Mouse (Mus musculus): Measurements from ENCODE around the gene Soat2. TPM values are rescaled to one million over a fixed set of nuclear protein-coding genes. Genes with fewer than 3 reads are reported as not detected.
A peak's percentile ranks its signal among the peaks of the same experiment; 100 is the strongest.

Soat2 gene
- total RNA-seq (2017), result 1.3 and 2.4 TPM in 2 replicates

DNA sequence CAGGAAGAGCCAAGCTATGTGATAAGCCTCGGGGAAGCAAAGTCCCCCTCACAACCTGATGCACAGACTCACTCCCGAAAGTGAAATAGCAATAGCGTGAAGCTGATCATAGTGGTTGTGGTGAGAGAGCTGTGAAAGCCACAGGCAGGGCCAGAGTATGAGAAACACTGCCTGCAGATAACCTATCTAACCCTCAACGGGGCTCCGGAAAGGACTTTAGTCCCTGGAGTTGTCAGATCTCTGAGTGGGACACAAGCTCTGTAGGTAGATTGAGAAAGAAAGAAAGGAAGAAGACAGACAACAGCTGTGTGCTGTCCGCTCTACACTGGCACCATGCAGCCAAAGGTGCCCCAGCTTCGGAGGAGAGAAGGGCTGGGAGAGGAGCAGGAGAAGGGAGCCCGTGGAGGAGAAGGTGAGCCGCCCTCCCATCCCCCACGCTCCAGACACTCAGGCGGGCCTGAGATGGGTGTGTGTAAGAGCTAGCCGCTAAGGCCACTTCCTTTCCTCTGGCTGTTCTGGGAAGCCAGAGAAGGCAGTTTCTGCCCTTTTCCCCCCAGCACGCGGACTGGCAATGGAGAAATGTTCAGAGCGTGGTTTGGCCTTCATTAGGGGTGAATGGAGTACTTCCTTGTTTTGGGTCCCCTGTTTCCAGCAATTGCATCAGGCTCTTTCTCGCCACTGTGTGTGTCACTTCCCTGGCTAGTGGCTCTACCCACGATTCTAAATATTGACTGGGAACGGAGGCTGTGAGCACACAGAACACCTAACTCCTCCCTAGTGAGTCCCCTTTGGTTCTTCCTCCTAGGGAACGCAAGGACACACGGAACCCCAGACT lies at the start of gene Soat2:
Gene Soat2, plus strand, starts transcription at position 226 of the 835 bp plus-strand sequence.
- peak; percentile 61 to 84 for ATAC-seq (replicated peaks in 1 of 2; ENCODE audit: insufficient read depth in 1 of 2, low FRiP score in 2 of 2, low TSS enrichment in 1 of 2, low read depth in 1 of 2, poor library complexity in 2 of 2, severe bottlenecking in 2 of 2)

DNA sequence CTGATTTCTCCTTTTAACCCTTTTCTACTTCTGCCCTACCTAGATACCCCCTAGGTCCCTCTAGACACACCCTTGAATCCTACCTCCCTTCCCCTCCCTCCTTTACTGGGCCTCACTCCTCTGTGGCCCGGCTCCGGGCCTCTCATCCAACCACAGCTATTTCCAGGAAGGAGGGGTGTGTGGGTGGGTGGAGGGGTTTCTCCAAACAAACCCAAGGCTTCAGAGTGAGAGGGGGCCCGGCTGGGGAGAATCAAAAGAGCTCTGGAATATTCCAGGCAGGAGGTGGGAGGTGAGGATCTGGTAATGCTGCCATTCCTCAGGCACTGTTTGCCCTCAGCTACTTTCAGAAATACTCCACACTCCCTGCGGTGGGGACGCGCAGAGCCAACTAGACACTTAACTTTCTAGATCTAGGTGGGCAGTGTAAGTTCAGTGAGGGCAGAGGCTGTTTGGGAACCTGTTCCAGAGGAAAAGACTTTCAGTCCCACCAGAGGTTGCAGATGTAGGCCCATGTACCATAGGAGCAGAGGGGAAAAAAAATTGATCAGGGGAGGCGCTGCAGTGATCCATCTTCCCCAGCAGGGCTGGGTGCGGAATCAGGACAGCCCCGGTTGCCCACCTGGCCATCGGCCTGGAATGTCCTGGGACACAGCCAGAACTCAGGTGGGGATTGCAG lies 49.2 kb upstream of the Soat2 start:
- no peak for ATAC-seq (replicated peaks in 1 of 2; ENCODE audit: insufficient read depth in 1 of 2, low FRiP score in 2 of 2, low TSS enrichment in 1 of 2, low read depth in 1 of 2, poor library complexity in 2 of 2, severe bottlenecking in 2 of 2)

DNA sequence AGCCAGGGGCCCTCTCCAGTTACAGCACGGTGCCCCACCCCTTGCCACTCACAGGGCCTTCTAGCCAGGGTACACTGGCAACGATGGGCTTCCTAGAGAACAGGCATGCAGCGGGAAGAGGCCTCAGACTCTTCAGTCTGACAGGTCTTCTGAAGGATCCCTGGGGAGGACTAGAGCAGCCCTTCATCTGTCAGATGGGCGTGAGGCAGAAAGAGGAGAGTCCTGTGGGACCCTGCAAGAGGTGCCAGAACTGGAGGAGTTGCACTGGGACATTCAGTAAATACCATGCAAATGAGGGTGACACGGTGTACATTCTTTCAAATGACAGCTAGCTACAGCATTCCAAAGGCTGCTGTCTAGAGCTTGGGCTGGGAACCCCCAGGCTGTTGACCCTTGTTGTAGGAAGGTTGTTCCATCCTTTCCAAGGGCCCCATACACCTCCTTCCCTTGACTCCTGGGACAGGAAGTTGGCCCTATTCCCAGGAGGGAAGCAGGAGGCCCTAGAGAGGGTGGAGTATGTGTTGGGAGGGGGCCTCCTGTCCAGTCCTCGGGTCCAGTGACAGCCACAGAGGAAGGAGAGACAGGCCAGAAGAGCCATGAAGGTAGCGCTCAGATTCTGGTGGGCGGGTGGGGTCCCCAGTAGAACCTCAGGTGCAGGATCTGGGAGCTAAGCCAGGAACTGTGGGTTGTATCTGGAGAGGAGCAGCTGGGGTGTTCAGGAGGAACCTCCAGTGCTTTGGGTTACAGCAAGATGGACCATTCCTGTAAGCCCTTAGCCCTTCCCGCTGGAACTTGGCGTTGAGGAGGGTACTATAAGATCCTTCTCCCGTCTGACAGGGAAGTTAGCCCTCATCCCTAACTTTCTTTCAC lies 48.4 kb upstream of the Soat2 start:
- no peak for ATAC-seq (replicated peaks in 1 of 2; ENCODE audit: insufficient read depth in 1 of 2, low FRiP score in 2 of 2, low TSS enrichment in 1 of 2, low read depth in 1 of 2, poor library complexity in 2 of 2, severe bottlenecking in 2 of 2)

DNA sequence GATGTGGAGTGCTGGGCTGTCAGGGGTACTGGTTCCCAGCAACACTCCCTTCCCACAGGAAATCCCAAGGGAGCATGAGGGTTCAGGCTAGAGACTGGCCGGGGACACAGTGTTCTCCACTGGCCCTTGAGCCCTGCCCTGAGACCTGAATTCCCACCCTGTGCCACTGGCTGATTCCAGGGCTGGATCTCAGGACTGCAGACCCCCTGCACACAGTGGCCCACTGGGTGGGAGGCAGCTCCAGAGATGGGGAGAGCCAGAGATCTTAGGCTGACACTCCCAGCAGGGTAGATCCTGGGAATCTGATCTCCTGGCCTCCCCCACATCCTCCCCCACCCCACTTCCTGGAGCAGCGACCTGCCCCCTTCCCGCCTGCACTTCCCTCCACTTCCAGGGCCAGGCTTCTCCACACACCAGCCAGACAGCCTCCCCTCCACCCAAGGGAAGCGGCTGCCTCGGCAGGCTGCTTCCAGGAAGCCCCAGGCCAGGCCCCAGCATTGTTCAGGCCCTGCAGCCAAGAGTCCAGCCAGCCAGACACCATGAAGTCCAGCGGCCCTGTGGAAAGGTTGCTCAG lies 47.7 kb upstream of the Soat2 start:
- no peak for ATAC-seq (replicated peaks in 1 of 2; ENCODE audit: insufficient read depth in 1 of 2, low FRiP score in 2 of 2, low TSS enrichment in 1 of 2, low read depth in 1 of 2, poor library complexity in 2 of 2, severe bottlenecking in 2 of 2)

DNA sequence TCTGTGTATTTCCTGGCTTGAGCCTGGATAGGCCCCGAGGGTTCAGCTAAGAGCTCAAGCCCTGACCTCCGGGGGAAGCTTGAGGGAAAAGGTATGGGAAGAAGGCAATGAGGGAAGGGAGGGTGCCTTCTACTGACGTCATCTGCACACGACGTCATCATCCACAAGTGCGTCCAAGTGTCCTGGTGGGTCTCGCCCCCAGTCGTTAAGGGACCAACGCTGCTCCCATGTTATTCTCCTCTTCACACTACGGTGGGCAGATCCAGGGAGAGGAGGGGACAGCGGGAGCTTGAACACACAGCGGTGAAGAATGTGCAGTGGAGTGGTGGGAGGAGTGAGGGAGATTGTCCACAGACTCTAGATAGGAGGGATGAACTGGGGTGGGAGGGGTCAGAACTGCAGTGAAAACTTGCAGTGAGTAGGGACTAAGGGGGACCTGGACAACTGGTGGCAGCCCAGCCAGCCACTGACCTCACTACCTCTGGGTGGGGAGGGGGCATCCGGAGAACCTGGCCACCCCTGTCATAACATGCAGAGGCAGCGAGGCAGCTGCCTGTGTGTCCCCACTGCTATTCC lies 46.9 kb upstream of the Soat2 start:
- ATAC-seq (replicated peaks in 1 of 2; ENCODE audit: insufficient read depth in 1 of 2, low FRiP score in 2 of 2, low TSS enrichment in 1 of 2, low read depth in 1 of 2, poor library complexity in 2 of 2, severe bottlenecking in 2 of 2), result no peak

DNA sequence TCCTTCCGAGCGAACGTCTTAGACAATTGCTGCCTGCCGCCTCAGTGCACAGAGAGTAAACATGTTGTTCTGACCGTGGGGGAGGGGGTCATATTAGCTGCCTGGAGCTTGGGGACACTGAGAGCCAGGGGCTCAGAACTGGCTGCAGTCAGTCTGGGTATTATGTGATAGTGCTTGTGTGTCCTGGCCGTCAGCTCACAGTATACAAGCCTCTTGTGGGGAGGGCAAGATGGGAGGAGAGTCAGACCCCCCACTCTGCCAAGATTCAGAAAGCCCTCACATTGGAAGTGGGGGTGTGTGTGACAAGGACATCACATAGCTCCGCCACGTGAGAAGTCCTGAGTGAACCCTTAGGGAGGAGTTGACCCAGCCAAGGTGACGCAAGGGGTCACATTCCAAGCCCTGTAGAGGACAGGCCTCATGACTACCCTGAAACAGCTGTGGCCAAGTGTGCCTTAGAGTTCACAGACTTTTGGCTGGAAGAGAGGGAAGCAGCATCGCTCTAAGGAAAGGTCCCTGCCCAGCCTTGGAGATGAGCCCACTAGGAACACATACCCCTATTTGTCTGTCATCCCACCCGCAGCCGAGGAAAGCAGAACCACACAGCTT lies 46.3 kb upstream of the Soat2 start:
- ATAC-seq (replicated peaks in 1 of 2; ENCODE audit: insufficient read depth in 1 of 2, low FRiP score in 2 of 2, low TSS enrichment in 1 of 2, low read depth in 1 of 2, poor library complexity in 2 of 2, severe bottlenecking in 2 of 2), result no peak

DNA sequence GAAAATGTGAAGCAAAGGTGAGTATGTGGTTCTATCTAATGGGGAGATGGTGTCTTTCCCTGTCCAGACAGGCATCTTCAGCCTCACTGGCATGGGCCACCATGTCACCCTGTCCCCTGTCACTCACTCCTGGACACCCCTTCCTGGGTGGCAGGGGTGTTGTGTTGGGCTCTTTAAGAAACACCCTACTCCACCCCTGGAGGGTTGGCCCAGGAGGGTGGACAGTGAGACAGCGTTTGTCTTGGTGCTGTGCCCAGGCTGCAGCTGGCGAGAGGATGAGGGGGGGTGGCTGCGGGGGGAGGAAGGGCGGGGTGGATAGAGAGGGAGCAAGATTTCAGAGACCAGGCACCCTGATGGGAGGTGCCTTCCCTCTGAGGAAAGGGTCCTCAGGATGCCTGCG lies 45.0 kb upstream of the Soat2 start:
- ATAC-seq (replicated peaks in 1 of 2; ENCODE audit: insufficient read depth in 1 of 2, low FRiP score in 2 of 2, low TSS enrichment in 1 of 2, low read depth in 1 of 2, poor library complexity in 2 of 2, severe bottlenecking in 2 of 2), result no peak

DNA sequence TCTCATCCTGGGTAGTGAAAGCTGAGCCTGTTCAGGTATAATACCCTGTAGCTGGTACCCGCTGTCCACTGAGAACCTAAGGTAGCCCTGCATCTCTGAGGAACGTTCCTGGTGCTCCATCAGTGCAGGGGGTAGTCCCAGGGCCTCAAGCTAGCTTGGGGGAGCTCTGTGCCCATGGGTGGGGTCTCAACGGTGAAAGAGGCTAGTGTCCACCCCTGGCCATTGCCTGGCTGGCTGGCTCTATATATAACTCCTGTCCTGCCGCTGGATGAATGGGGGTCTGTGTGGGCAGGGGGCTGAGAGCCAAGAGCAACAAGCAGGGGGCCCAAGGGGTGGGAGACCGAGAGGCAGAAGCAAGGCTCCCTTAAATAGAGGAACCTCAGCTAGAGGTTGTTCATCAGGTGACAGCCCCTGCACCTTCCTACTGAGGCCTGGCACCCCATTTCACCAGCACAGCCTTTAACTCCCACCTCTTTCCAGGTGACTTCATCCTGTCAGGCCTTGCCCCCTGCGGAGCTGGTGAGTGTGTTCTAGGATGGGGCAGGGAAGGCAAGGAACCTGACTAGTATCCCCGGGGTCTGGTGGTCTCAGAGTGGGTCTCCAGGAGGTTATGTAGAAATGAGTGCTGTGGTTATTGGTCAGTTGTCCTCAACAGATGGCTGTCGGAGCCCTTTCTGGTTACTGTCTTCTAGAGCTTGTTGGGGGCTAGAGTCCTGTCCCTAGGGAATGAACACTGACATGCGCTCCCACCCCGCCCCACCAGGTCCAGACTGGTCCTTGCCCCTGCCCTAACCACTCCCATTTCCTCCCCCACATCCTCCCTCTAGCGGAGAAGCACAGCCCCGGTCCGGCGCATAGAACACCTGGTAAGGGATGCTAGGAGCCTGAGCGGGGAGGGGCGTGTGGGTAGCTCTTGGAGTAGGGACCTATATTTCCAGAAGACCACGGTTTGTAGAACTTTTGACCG lies 44.3 kb upstream of the Soat2 start:
- 0 out of 4 replicates have a peak, but pooled peaks of 1 of the 2 experiments have one; percentile 29 for ATAC-seq (replicated peaks in 1 of 2; ENCODE audit: insufficient read depth in 1 of 2, low FRiP score in 2 of 2, low TSS enrichment in 1 of 2, low read depth in 1 of 2, poor library complexity in 2 of 2, severe bottlenecking in 2 of 2)

DNA sequence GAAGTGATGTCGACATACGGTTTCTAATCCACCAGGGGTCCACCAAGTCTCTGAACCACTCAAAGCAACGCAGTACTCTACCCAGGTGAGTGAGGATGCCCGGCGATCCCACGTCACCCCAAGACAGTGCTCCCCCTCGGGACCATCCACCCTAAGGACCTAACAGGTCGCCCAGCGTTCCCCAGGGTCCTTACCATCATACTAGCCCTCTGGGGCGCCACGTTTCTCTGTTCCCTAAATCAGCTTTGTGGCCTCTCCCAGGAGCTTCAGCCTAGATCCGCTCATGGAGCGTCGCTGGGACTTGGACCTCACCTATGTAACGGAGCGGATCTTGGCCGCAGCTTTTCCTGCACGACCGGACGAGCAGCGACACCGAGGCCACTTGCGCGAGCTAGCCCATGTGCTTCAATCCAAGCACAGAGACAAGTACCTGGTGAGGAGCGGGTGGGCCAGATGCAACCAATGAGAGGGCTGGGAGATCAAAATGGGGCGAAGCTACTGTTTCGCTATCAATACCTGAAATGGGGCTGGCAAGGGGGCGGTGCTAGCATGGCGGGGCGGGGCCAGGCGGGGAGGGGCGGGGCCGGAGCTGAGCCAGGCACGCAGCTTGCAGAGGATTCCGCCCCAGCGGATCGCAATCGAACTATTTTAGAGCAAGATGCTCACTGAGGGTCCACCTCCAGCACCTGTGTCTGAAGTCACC lies 43.4 kb upstream of the Soat2 start:
- ATAC-seq (replicated peaks in 1 of 2; ENCODE audit: insufficient read depth in 1 of 2, low FRiP score in 2 of 2, low TSS enrichment in 1 of 2, low read depth in 1 of 2, poor library complexity in 2 of 2, severe bottlenecking in 2 of 2), result no peak

DNA sequence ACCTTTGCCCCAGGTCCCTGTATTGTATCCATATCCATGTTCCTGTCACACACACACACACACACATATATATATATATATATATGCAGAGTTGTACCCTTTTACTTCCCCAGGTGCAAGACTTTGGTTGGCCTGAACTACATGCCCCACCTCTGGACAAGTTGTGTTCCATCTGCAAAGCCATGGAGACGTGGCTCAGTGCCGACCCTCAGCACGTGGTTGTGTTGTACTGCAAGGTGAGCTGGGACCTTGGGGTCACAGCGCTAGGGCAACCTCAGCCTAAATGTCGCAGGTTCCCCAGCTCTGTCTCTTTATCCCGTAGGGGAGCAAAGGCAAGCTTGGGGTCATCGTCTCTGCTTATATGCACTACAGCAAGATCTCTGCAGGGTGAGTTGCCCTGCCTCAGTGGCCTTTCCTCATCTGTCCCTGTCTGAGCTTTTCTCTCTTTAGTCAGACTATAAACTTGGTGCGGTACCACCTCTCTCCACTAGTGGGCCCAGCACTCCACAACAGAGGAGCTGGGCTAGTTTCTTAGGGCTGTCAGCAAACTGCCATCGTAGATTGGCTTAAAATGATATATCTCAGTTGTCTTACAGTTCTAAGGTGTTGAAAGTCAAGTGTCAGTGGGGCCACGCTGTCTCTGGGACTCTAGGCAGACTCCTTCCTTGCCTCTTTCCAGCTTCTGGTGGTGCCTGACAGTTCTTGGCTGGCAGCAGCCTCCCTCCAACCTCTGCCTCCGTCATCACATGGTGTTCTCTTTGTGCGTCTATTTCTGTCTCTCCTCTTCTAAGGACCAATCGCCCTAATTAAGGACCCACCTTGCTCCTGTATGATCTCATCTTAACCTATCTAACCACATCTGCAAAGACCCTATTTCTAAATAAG lies 42.4 kb upstream of the Soat2 start:
- peak; percentile 30 to 48; a peak in 1 of 4 replicates for ATAC-seq (replicated peaks in 1 of 2; ENCODE audit: insufficient read depth in 1 of 2, low FRiP score in 2 of 2, low TSS enrichment in 1 of 2, low read depth in 1 of 2, poor library complexity in 2 of 2, severe bottlenecking in 2 of 2)

DNA sequence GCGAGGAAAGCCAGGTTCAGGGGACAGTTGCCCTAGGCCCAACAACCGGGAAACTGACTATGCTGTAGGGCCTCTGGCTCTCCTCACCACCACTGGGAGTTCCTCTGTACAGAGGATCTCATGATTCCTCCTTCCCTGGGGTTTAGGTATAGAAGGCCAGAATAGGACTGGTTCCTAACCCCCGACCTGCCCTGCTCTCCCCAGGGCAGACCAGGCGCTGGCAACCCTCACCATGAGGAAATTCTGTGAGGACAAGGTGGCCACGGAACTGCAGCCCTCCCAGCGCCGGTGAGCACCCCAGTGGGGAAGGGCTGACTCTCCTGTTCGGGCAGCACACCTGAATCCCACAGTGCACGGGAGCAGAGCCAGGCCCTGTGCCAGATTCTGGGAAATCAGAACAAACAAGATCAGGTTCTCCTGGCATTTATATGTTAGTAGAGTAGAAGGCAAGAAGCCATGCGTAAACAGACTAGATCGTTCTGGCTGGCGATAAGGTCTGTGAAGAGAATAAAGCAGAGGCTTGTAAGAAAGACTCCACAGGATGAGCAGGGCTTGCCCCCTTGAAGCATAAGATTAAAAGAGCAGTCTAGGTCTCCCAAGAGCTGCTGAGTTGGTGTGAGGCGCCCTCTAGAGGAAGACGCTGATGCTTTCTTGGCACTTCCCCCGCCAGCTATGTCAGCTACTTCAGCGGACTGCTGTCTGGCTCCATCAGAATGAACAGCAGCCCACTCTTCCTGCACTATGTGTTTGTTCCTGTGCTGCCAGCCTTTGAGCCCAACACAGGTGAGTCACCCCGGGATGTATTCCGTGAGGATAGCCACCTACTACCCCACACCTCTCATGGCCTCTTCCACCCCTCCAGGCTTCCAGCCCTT lies 41.4 kb upstream of the Soat2 start:
- peak; percentile 54 to 75; a peak in 3 of 4 replicates for ATAC-seq (replicated peaks in 1 of 2; ENCODE audit: insufficient read depth in 1 of 2, low FRiP score in 2 of 2, low TSS enrichment in 1 of 2, low read depth in 1 of 2, poor library complexity in 2 of 2, severe bottlenecking in 2 of 2)

DNA sequence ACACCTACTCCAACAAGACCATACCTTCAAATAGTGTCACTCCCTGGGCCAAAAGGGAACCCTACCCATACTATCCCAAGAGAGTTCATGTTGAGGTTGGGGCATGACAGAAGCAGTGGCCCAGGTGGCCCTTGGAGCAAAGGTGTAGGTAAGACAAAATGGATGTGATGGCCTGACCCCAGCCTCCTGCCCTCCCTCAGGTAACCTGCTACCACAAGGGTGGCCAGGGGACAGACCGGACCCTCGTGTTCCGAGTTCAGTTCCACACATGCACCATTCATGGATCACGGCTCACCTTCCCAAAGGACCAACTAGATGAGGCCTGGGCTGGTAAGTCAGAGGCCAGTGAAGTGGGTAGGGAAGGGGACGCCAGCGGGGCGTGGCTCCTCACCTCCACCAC lies 40.1 kb upstream of the Soat2 start:
- no peak for ATAC-seq (replicated peaks in 1 of 2; ENCODE audit: insufficient read depth in 1 of 2, low FRiP score in 2 of 2, low TSS enrichment in 1 of 2, low read depth in 1 of 2, poor library complexity in 2 of 2, severe bottlenecking in 2 of 2)

DNA sequence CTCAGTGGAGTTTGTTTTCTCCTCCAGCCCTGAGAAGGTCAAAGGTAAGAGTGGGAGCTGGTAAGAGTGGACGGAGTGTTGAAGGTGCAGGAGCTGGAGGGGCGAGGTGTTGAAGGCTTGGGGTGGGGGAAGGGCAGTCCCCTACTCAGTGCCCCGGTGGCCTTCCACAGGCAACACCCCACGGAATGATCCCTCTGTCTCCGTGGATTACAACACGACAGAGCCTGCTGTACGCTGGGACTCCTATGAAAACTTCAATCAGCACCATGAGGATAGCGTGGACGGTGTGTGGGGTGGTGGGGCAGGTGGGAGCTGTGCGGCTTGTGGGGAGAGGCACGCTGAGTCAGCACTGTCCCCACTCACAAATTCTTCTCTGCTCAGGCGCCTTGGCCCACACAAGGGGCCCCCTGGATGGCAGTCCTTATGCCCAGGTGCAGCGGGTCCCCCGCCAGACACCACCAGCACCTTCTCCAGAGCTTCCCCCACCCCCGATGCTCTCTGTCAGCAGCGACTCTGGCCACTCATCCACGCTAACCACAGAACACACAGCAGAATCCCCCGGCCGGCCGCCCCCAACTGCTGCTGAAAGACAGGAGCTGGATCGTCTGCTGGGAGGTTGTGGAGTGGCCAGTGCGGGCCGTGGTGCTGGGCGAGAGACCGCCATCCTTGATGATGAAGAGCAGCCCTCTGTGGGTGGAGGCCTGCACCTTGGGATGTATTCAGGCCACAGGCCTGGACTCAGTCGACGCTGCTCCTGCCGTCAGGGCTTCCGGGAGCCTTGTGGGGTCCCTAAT lies 39.4 kb upstream of the Soat2 start:
- ATAC-seq (replicated peaks in 1 of 2; ENCODE audit: insufficient read depth in 1 of 2, low FRiP score in 2 of 2, low TSS enrichment in 1 of 2, low read depth in 1 of 2, poor library complexity in 2 of 2, severe bottlenecking in 2 of 2), result no peak
